Mouse (Mus musculus): Measurements from ENCODE around the gene Rdh7. TPM values are rescaled to one million over a fixed set of nuclear protein-coding genes. Genes with fewer than 3 reads are reported as not detected.

The Rdh7 gene
- total RNA-seq, 2 experiments from 2014 or later = not detected

Other genes starting within 250 kb of the Rdh7 start
- gene Stat6, start 245.8 kb downstream of the Rdh7 start, total RNA-seq (2021) = 100 to 1,000 TPM in 1 of 2 experiments, 10 to 100 TPM in 1; 87.7 to 105 TPM
- gene Nemp1, start 221.9 kb downstream of the Rdh7 start, total RNA-seq (2021) = 1 to 10 TPM; 5.0 to 5.4 TPM
- gene Nab2, start 220.2 kb downstream of the Rdh7 start, total RNA-seq (2021) = 10 to 100 TPM; 23.4 to 38.0 TPM
- 10 to 100 TPM in 1 of 2 experiments, under 1 TPM in 1; 0.83 to 35.2 TPM for gene Myo1a, start 183.6 kb downstream of the Rdh7 start, total RNA-seq (2021)
- not detected for gene Tac2, start 164.3 kb downstream of the Rdh7 start, total RNA-seq (2021)
- 10 to 100 TPM; 12.3 to 13.1 TPM for gene Zbtb39, start 149.3 kb downstream of the Rdh7 start, total RNA-seq (2021)
- gene Gpr182, start 137.1 kb downstream of the Rdh7 start, total RNA-seq (2021) = 10 to 100 TPM in 1 of 2 experiments, 1 to 10 TPM in 1; 4.6 to 11.4 TPM
- gene Rdh1, start 129.1 kb downstream of the Rdh7 start, total RNA-seq (2021) = 1 to 10 TPM; 2.4 to 5.9 TPM
- gene Rdh16f1, start 129.0 kb downstream of the Rdh7 start, total RNA-seq (2021) = 1 to 10 TPM; 3.9 to 7.3 TPM
- gene Rdh9, start 112.4 kb downstream of the Rdh7 start, total RNA-seq (2021) = under 1 TPM in 1 of 2 experiments, not detected in 1; 0.27 TPM
- gene Rdh16, start 87.7 kb downstream of the Rdh7 start, total RNA-seq (2021) = 1 to 10 TPM in 1 of 2 experiments, under 1 TPM in 1; 0.93 to 4.0 TPM
- not detected for gene Rdh19, start 38.9 kb downstream of the Rdh7 start, total RNA-seq (2021)
- under 1 TPM in 1 of 2 experiments, not detected in 1; 0.33 TPM for gene Rdh16f2, start 22.3 kb downstream of the Rdh7 start, total RNA-seq (2021)
- gene Sdr9c7, start 9.7 kb upstream of the Rdh7 start, total RNA-seq (2021) = 1 to 10 TPM in 1 of 2 experiments, under 1 TPM in 1; 0.32 to 2.7 TPM
- not detected for gene Hsd17b6, start 118.8 kb upstream of the Rdh7 start, total RNA-seq (2021)
- 1 to 10 TPM; 2.8 to 3.5 TPM for gene Prim1, start 126.4 kb upstream of the Rdh7 start, total RNA-seq (2021)
- gene Naca, start 146.8 kb upstream of the Rdh7 start, total RNA-seq (2021) = 100 to 1,000 TPM; 612 to 654 TPM
- 100 to 1,000 TPM; 228 to 248 TPM for gene Ptges3, start 170.1 kb upstream of the Rdh7 start, total RNA-seq (2021)
- 1,000 to 10,000 TPM; 2,783 to 4,328 TPM for gene Atp5b, start 194.5 kb upstream of the Rdh7 start, total RNA-seq (2021)
- 10 to 100 TPM; 35.6 to 45.3 TPM for gene Baz2a, start 202.8 kb upstream of the Rdh7 start, total RNA-seq (2021)

Data from adrenal gland, adult 18-20 months (tissue).